12 mouse cellular contexts compared by ENCODE assay signal in the genomic region with DNA sequence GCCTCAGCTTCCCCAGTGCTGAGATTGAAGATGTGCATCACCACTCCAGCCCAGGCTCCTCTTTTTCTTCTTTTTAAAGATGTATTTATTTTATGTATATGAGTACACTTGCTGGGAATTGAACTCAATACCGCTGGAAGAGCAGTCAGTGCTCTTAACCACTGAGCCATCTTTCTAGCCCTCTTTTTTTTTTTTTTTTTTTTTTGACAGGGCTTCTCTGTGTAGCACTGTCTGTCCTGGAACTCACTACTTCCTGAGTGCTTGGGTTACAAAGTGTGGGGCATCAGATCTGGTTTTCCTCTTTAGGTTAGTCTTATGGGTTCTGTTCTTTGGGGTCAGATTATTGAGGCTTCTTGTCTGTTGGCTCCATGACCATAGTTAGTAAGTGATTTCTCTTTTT. TPM values are rescaled to one million over a fixed set of nuclear protein-coding genes. Genes with fewer than 3 reads are reported as not detected.
DNase-seq lines count a peak whose midpoint lies in the region; ATAC-seq lines count a peak whose summit lies in the region.
"Had no signal": no experiment of that assay in that cellular context is flagged by ENCODE, and none has a peak within 500 bp of the region (broad histone marks: within the 10 kb centered on the region; RNA-seq: fewer than 3 reads in every experiment).

No protein-coding gene starts in this region.

- no peak overlapping the region for H3K4me3 ChIP-seq in forebrain, embryonic 12.5 days (replicated peaks)
- H3K4me3 ChIP-seq in forebrain, embryonic 10.5 days = no peak overlapping the region
- 0 out of 2 replicates have a peak overlapping the region, but pooled peaks have one; percentile 5 for H3K4me3 ChIP-seq in liver, embryonic 13.5 days (replicated peaks)
- H3K4me3 ChIP-seq in liver, embryonic 12.5 days = no peak overlapping the region
- no peak overlapping the region for H3K4me3 ChIP-seq in hindbrain, embryonic 14.5 days (replicated peaks; ENCODE audit: low read length)
- no peak overlapping the region for H3K4me3 ChIP-seq in midbrain, embryonic 16.5 days (ENCODE audit: low read depth, low read length)

- H3K36me3 ChIP-seq in forebrain, embryonic 12.5 days (replicated peaks) = no peaks in the 10 kb centered on the region
- peaks cover 5% of the 10 kb centered on the region; the same call in 1 of the 2 replicates for H3K36me3 ChIP-seq in forebrain, embryonic 10.5 days (replicated peaks)
- no peaks in the 10 kb centered on the region for H3K36me3 ChIP-seq in liver, embryonic 13.5 days
- H3K36me3 ChIP-seq in liver, embryonic 12.5 days = no peaks in the 10 kb centered on the region
- 0 out of 2 replicates have a peak, but pooled peaks cover under 1% of the 10 kb centered on the region for H3K36me3 ChIP-seq in hindbrain, embryonic 14.5 days (replicated peaks; ENCODE audit: control insufficient read depth, insufficient read depth)
- H3K36me3 ChIP-seq in midbrain, embryonic 16.5 days (ENCODE audit: control insufficient read depth, insufficient read depth, low read length) = no peaks in the 10 kb centered on the region

- peaks cover 10% of the 10 kb centered on the region; the same call in 1 of the 2 replicates for H3K27me3 ChIP-seq in forebrain, embryonic 12.5 days
- peaks cover 37% of the 10 kb centered on the region for H3K27me3 ChIP-seq in forebrain, embryonic 10.5 days (ENCODE audit: poor library complexity, severe bottlenecking)
- H3K27me3 ChIP-seq in liver, embryonic 13.5 days = peaks cover 40% of the 10 kb centered on the region
- peaks cover 38% of the 10 kb centered on the region for H3K27me3 ChIP-seq in liver, embryonic 12.5 days (replicated peaks)
- no peaks in the 10 kb centered on the region for H3K27me3 ChIP-seq in hindbrain, embryonic 14.5 days (ENCODE audit: control insufficient read depth, insufficient read depth, low read length)
- no peaks in the 10 kb centered on the region for H3K27me3 ChIP-seq in midbrain, embryonic 16.5 days (ENCODE audit: control insufficient read depth, insufficient read depth, low read depth, low read length)

- peaks cover 31% of the 10 kb centered on the region for H3K4me1 ChIP-seq in forebrain, embryonic 12.5 days
- H3K4me1 ChIP-seq in forebrain, embryonic 10.5 days = peaks cover 31% of the 10 kb centered on the region
- peaks cover 31% of the 10 kb centered on the region for H3K4me1 ChIP-seq in liver, embryonic 13.5 days (replicated peaks)
- H3K4me1 ChIP-seq in liver, embryonic 12.5 days = peaks cover 33% of the 10 kb centered on the region
- H3K4me1 ChIP-seq in hindbrain, embryonic 14.5 days (replicated peaks; ENCODE audit: control insufficient read depth, insufficient read depth, low read length) = peaks cover 32% of the 10 kb centered on the region
- H3K4me1 ChIP-seq in midbrain, embryonic 16.5 days (ENCODE audit: control insufficient read depth, insufficient read depth, low read length) = peaks cover 29% of the 10 kb centered on the region

- no peak for ATAC-seq in forebrain, embryonic 12.5 days (ENCODE audit: low FRiP score)
- no peak for ATAC-seq in liver, embryonic 13.5 days (ENCODE audit: low read depth)
- ATAC-seq in liver, embryonic 12.5 days = no peak
- no peak for ATAC-seq in hindbrain, embryonic 14.5 days (ENCODE audit: low FRiP score)
- ATAC-seq in midbrain, embryonic 16.5 days = no peak

- no peaks in the 10 kb centered on the region for H3K9me3 ChIP-seq in forebrain, embryonic 12.5 days
- H3K9me3 ChIP-seq in forebrain, embryonic 10.5 days = no peaks in the 10 kb centered on the region
- no peaks in the 10 kb centered on the region for H3K9me3 ChIP-seq in liver, embryonic 13.5 days (replicated peaks)
- no peaks in the 10 kb centered on the region for H3K9me3 ChIP-seq in liver, embryonic 12.5 days (replicated peaks)
- no peaks in the 10 kb centered on the region for H3K9me3 ChIP-seq in hindbrain, embryonic 14.5 days (ENCODE audit: control insufficient read depth, low read length)
- H3K9me3 ChIP-seq in midbrain, embryonic 16.5 days (replicated peaks; ENCODE audit: control insufficient read depth, low read length, poor library complexity, severe bottlenecking) = no peaks in the 10 kb centered on the region

- H3K4me2 ChIP-seq in forebrain, embryonic 12.5 days = peak overlapping the region; percentile 85
- H3K4me2 ChIP-seq in liver, embryonic 13.5 days = no peak overlapping the region
- H3K4me2 ChIP-seq in liver, embryonic 12.5 days = no peak overlapping the region
- peak overlapping the region; percentile 74 for H3K4me2 ChIP-seq in hindbrain, embryonic 14.5 days (replicated peaks)
- H3K4me2 ChIP-seq in midbrain, embryonic 16.5 days (ENCODE audit: low read length) = peak overlapping the region; percentile 92

- 100% methylated on average over 1 of the region's 1 CpGs for WGBS in forebrain, embryonic 12.5 days
- WGBS in forebrain, embryonic 10.5 days = 83% methylated on average over 1 of the region's 1 CpGs
- WGBS in liver, embryonic 13.5 days (ENCODE audit: insufficient replicate concordance) = 79% methylated on average over 1 of the region's 1 CpGs
- 67% methylated on average over 1 of the region's 1 CpGs for WGBS in liver, embryonic 12.5 days (ENCODE audit: insufficient replicate concordance)
- WGBS in hindbrain, embryonic 14.5 days = 95% methylated on average over 1 of the region's 1 CpGs
- 94% methylated on average over 1 of the region's 1 CpGs for WGBS in midbrain, embryonic 16.5 days

- no peak overlapping the region for H3K27ac ChIP-seq in forebrain, embryonic 12.5 days
- H3K27ac ChIP-seq in forebrain, embryonic 10.5 days = no peak overlapping the region
- no peak overlapping the region for H3K27ac ChIP-seq in liver, embryonic 13.5 days
- no peak overlapping the region for H3K27ac ChIP-seq in liver, embryonic 12.5 days
- H3K27ac ChIP-seq in hindbrain, embryonic 14.5 days = no peak overlapping the region
- H3K27ac ChIP-seq in midbrain, embryonic 16.5 days (ENCODE audit: low read length) = no peak overlapping the region
- H3K27ac ChIP-seq: liver, embryonic 14.5 days had no signal

- DNase-seq in forebrain, embryonic 10.5 days (ENCODE audit: extremely low spot score, low spot score) = no peak
- no peak for DNase-seq in liver, embryonic 13.5 days
- no peak for DNase-seq in hindbrain, embryonic 14.5 days (ENCODE audit: low spot score)
- no peak for DNase-seq in adrenal gland, adult 2 months
- no peak for DNase-seq in right cerebral cortex, adult 18-20 months
- DNase-seq: cerebellum, adult 9-10 months; heart, postnatal 14 days; thymus, adult 18-20 months had no signal

- 0 out of 2 replicates have a peak overlapping the region, but pooled peaks have one; percentile 21 for H3K9ac ChIP-seq in forebrain, embryonic 12.5 days
- no peak overlapping the region for H3K9ac ChIP-seq in liver, embryonic 13.5 days
- H3K9ac ChIP-seq in liver, embryonic 12.5 days = no peak overlapping the region
- no peak overlapping the region for H3K9ac ChIP-seq in hindbrain, embryonic 14.5 days
- H3K9ac ChIP-seq in midbrain, embryonic 16.5 days (ENCODE audit: low read depth, low read length) = no peak overlapping the region
- H3K9ac ChIP-seq: liver, embryonic 14.5 days had no signal

RNA-seq across cellular contexts. Expression of gene Prkar2a, which starts 5.4 kb away (rescaled TPM):
- 55.8 and 56.9 TPM in 2 replicates for polyA plus RNA-seq in forebrain, embryonic 12.5 days (2016; fragmentation: Nextera tagmentation; extraction: Ambion mirVana)
- polyA plus RNA-seq in forebrain, embryonic 10.5 days (2016; fragmentation: Nextera tagmentation; extraction: Ambion mirVana) = 28.5 and 30.1 TPM in 2 replicates
- 9.5 and 10.6 TPM in 2 replicates for polyA plus RNA-seq in liver, embryonic 13.5 days (2015; fragmentation: Nextera tagmentation; extraction: Ambion mirVana)
- polyA plus RNA-seq in liver, embryonic 12.5 days (2016; fragmentation: Nextera tagmentation; extraction: Ambion mirVana) = 15.5 and 17.5 TPM in 2 replicates
- polyA plus RNA-seq in hindbrain, embryonic 14.5 days (2014; fragmentation: Nextera tagmentation; extraction: Ambion mirVana) = 70.8 and 82.7 TPM in 2 replicates
- polyA plus RNA-seq in midbrain, embryonic 16.5 days (2015; fragmentation: Nextera tagmentation; extraction: Ambion mirVana) = 57.3 and 69.1 TPM in 2 replicates
- 10 to 100 TPM; 28.1 to 43.7 TPM for total RNA-seq in adrenal gland, adult 2 months (2021)
- polyA plus RNA-seq in adrenal gland, adult 2 months (2012; rRNA removed) = 12.1 and 14.6 TPM in 2 replicates

RNA-seq across cellular contexts. Expression of gene Slc25a20, which starts 32.6 kb away (rescaled TPM):
- 35.4 and 37.0 TPM in 2 replicates for polyA plus RNA-seq in forebrain, embryonic 12.5 days (2016; fragmentation: Nextera tagmentation; extraction: Ambion mirVana)
- polyA plus RNA-seq in forebrain, embryonic 10.5 days (2016; fragmentation: Nextera tagmentation; extraction: Ambion mirVana) = 33.1 and 35.8 TPM in 2 replicates
- polyA plus RNA-seq in liver, embryonic 13.5 days (2015; fragmentation: Nextera tagmentation; extraction: Ambion mirVana) = 25.6 and 26.5 TPM in 2 replicates
- polyA plus RNA-seq in liver, embryonic 12.5 days (2016; fragmentation: Nextera tagmentation; extraction: Ambion mirVana) = 25.2 and 26.7 TPM in 2 replicates
- 25.6 and 31.4 TPM in 2 replicates for polyA plus RNA-seq in hindbrain, embryonic 14.5 days (2014; fragmentation: Nextera tagmentation; extraction: Ambion mirVana)
- polyA plus RNA-seq in midbrain, embryonic 16.5 days (2015; fragmentation: Nextera tagmentation; extraction: Ambion mirVana) = 44.9 and 45.2 TPM in 2 replicates
- total RNA-seq in adrenal gland, adult 2 months (2021) = 100 to 1,000 TPM; 123 to 170 TPM
- 38.0 and 46.7 TPM in 2 replicates for polyA plus RNA-seq in adrenal gland, adult 2 months (2012; rRNA removed)

RNA-seq across cellular contexts. Expression of gene Arih2, which starts 45.3 kb away (rescaled TPM):
- 56.4 and 57.9 TPM in 2 replicates for polyA plus RNA-seq in forebrain, embryonic 12.5 days (2016; fragmentation: Nextera tagmentation; extraction: Ambion mirVana)
- polyA plus RNA-seq in forebrain, embryonic 10.5 days (2016; fragmentation: Nextera tagmentation; extraction: Ambion mirVana) = 64.1 and 69.1 TPM in 2 replicates
- 28.6 and 35.1 TPM in 2 replicates for polyA plus RNA-seq in liver, embryonic 13.5 days (2015; fragmentation: Nextera tagmentation; extraction: Ambion mirVana)
- polyA plus RNA-seq in liver, embryonic 12.5 days (2016; fragmentation: Nextera tagmentation; extraction: Ambion mirVana) = 40.4 and 41.3 TPM in 2 replicates
- polyA plus RNA-seq in hindbrain, embryonic 14.5 days (2014; fragmentation: Nextera tagmentation; extraction: Ambion mirVana) = 37.7 and 44.0 TPM in 2 replicates
- polyA plus RNA-seq in midbrain, embryonic 16.5 days (2015; fragmentation: Nextera tagmentation; extraction: Ambion mirVana) = 48.8 and 50.4 TPM in 2 replicates
- total RNA-seq in adrenal gland, adult 2 months (2021) = 10 to 100 TPM; 52.0 to 74.6 TPM
- polyA plus RNA-seq in adrenal gland, adult 2 months (2012; rRNA removed) = 19.7 and 23.9 TPM in 2 replicates

Comparison
In these comparisons a context has a peak if more than half of its experiments do, and no peak if none do; other contexts are left out.
1. H3K4me2 ChIP-seq: peak in forebrain, embryonic 12.5 days (single experiment), hindbrain, embryonic 14.5 days (single experiment) and midbrain, embryonic 16.5 days (single experiment); none in liver, embryonic 13.5 days (single experiment) and liver, embryonic 12.5 days (single experiment).